Mouse (Mus musculus): ENCODE results near the gene Sdr9c7. TPM values are rescaled to one million over a fixed set of nuclear protein-coding genes. Genes with fewer than 3 reads are reported as not detected.

Gene Sdr9c7
- total and polyA plus RNA-seq, 3 experiments: not detected

DNA sequence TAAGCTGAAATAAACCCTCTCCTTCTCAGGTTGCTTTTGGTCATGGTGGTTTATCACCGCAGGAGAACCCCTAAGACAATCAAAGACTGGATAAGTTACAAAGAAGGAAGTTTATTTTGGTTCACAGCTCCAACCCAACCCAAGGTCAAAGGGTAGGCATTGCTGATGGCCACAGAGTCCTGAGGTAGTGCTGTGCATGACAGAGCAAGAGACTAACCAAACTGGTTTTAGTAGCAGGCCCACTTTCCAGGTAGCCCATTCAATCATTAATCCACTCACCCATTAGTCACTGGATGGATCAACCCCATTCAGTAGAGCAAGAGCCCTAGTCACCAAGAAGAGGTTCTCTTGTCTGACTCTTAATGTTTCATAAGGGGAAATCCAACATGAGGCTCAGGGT is 23.9 kb downstream of the Sdr9c7 start:
- no peaks in the 10 kb centered on the region for H3K9me3 ChIP-seq (replicated peaks; ENCODE audit: insufficient read depth, low read length)
- TF ChIP-seq RAD21 (IDR thresholded peaks at IDR 0.05; ENCODE audit: low read depth, low read length) (no peak), POLR2A (IDR thresholded peaks at IDR 0.05; ENCODE audit: control insufficient read depth in 1 of 2, insufficient read depth in 1 of 2, low read depth in 1 of 2, low read length in 2 of 2, poor library complexity in 1 of 2) (no peak), ETS1 (IDR thresholded peaks at IDR 0.05; ENCODE audit: low read depth, low read length) (no peak)
- no peaks in the 10 kb centered on the region for H3K36me3 ChIP-seq (ENCODE audit: control insufficient read depth in 1 of 2, insufficient read depth in 2 of 2, low read length in 2 of 2)
- no peak overlapping the region for H3K9ac ChIP-seq (ENCODE audit: control insufficient read depth, low read depth, low read length, poor library complexity, severe bottlenecking)
- peaks cover 8 to 9% of the 10 kb centered on the region in 2 experiments for H3K27me3 ChIP-seq (ENCODE audit: control insufficient read depth in 1 of 2, insufficient read depth in 2 of 2, low read length in 2 of 2)
- H3K4me1 ChIP-seq (ENCODE audit: control insufficient read depth in 1 of 2, insufficient read depth in 2 of 2, low read length in 2 of 2): no peaks in the 10 kb centered on the region
- H3K79me2 ChIP-seq (ENCODE audit: control insufficient read depth, insufficient read depth, low read length, poor library complexity): no peaks in the 10 kb centered on the region
- no peak overlapping the region for H3K4me3 ChIP-seq (ENCODE audit: control insufficient read depth in 1 of 2, insufficient read depth in 1 of 2, low read depth in 2 of 2, low read length in 2 of 2)
- H3K27ac ChIP-seq (ENCODE audit: control insufficient read depth, low read depth, low read length): no peak overlapping the region
- no peak for DNase-seq (ENCODE audit: low read depth, low spot score)

DNA sequence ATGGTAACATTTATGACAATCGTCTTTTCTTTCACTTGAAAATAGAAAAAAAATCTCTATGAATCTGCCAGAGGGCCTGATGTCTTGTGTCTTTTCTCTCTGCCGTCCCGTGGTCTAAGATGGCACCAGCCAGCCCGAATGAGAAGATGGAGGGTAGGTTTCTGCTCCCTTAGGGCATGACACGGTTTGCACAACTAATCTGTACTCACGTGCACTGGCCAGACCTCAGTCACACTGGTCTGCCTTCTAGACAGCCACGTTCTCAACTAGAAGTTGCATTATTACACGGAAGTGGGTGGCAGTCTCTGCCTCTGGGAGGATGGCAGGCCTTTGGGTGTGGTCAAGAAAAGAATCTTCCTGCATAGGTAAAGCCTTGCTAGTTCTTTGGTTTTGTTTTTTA is 24.7 kb downstream of the Sdr9c7 start:
- Histone ChIP-seq H3K9ac (ENCODE audit: control insufficient read depth, low read depth, low read length, poor library complexity, severe bottlenecking) (no peak overlapping the region), H3K27ac (ENCODE audit: control insufficient read depth, low read depth, low read length) (no peak overlapping the region), H3K27me3 (ENCODE audit: control insufficient read depth in 1 of 2, insufficient read depth in 2 of 2, low read length in 2 of 2) (peaks cover 8 to 9% of the 10 kb centered on the region in 2 experiments), H3K9me3 (replicated peaks; ENCODE audit: insufficient read depth, low read length) (no peaks in the 10 kb centered on the region), H3K36me3 (ENCODE audit: control insufficient read depth in 1 of 2, insufficient read depth in 2 of 2, low read length in 2 of 2) (no peaks in the 10 kb centered on the region), H3K4me3 (ENCODE audit: control insufficient read depth in 1 of 2, insufficient read depth in 1 of 2, low read depth in 2 of 2, low read length in 2 of 2) (no peak overlapping the region), H3K4me1 (ENCODE audit: control insufficient read depth in 1 of 2, insufficient read depth in 2 of 2, low read length in 2 of 2) (no peaks in the 10 kb centered on the region), H3K79me2 (ENCODE audit: control insufficient read depth, insufficient read depth, low read length, poor library complexity) (no peaks in the 10 kb centered on the region)
- TF ChIP-seq ZMIZ1 (IDR thresholded peaks at IDR 0.05; ENCODE audit: low read depth, low read length): no peak
- TF ChIP-seq UBTF (IDR thresholded peaks at IDR 0.05; ENCODE audit: borderline replicate concordance, insufficient read depth, low read depth, low read length): no peak
- no peak for TF ChIP-seq MXI1 (IDR thresholded peaks at IDR 0.05; ENCODE audit: low read depth, low read length)
- TF ChIP-seq EP300 (IDR thresholded peaks at IDR 0.05; ENCODE audit: low read depth in 1 of 2, low read length in 2 of 2): no peak
- no peak for TF ChIP-seq MYC (IDR thresholded peaks at IDR 0.05; ENCODE audit: low read depth, low read length)
- no peak for TF ChIP-seq TCF12 (IDR thresholded peaks at IDR 0.05; ENCODE audit: low read depth, low read length)
- TF ChIP-seq ZKSCAN1 (IDR thresholded peaks at IDR 0.05; ENCODE audit: low read depth, low read length): no peak
- TF ChIP-seq ZNF384 (IDR thresholded peaks at IDR 0.05; ENCODE audit: low read depth, low read length): no peak
- no peak for TF ChIP-seq TBP (IDR thresholded peaks at IDR 0.05; ENCODE audit: low read depth, low read length)
- no peak for TF ChIP-seq JUND (IDR thresholded peaks at IDR 0.05; ENCODE audit: low read depth, low read length)
- no peak for TF ChIP-seq TAL1 (IDR thresholded peaks at IDR 0.05; ENCODE audit: low read length)
- no peak for TF ChIP-seq CHD1 (IDR thresholded peaks at IDR 0.05; ENCODE audit: low read depth, low read length)
- TF ChIP-seq BHLHE40 (IDR thresholded peaks at IDR 0.05; ENCODE audit: borderline replicate concordance, low read depth, low read length): no peak
- TF ChIP-seq SMC3 (IDR thresholded peaks at IDR 0.05; ENCODE audit: low read depth, low read length): no peak
- no peak for DNase-seq (ENCODE audit: low read depth, low spot score)
